Mouse (Mus musculus): Measurements from ENCODE around the gene Srcin1.

The Srcin1 gene

DNA sequence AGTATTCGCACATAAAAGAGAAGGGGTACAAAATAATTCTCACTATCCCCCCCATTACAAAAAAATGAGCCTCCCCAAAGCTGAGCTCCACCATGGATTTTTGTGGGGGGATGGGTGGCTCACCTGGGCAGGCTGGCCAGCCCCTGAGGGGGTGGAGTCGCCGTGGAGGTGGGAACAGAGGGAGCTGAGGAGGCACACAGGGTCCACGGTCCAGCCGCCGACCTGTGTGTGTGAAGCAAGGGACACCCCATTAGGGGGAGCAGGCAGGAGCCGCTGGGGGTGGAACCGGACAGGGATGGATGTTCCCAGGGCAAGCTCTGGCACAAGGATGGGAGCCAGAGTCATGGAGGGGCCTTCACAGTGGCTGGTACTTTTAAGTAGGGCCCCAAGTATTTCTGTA, 27.2 kb downstream of the Srcin1 start:
- no peak for DNase-seq

DNA sequence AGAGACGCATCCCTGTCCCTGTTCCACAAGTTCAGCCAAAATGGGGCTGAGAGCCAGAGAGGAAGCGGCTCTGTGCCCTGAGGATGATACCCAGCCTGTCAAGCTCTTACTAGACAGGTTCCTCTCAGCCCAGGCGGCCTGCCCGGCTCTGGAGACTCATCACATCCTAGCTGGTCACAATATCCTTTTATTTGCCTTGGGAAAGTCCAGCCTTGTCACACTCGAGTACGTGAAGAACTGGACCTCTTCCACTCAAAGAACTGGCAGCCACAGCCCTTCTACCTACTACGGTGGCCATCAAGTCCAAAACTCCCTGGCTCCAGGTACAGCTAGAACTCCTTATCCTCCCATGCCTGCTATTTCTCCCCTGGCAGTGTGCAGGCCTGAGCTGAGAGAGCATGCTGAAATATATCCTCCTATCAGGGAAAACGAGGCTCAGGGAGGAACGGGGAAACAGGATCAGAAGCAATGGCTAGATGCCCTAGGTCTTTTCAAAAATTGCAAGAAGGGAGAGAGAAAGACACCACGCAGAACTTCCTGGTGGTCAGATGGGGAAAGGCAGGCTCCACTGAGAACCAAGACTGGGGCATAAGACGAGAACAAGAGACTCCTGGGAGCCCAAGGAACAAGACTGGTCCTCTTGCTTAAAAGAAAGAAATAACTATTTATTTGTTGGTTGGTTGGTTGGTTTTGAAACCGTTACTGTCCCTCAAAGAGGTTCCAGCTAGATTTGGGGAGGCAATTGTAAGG, 27.9 kb downstream of the Srcin1 start:
- DNase-seq, result no peak

- DNase-seq, result peak; percentile 62
These were observed 29.1 kb downstream of the Srcin1 start for GRCm38 (mm10) chr11:97546804-97547411.

DNA sequence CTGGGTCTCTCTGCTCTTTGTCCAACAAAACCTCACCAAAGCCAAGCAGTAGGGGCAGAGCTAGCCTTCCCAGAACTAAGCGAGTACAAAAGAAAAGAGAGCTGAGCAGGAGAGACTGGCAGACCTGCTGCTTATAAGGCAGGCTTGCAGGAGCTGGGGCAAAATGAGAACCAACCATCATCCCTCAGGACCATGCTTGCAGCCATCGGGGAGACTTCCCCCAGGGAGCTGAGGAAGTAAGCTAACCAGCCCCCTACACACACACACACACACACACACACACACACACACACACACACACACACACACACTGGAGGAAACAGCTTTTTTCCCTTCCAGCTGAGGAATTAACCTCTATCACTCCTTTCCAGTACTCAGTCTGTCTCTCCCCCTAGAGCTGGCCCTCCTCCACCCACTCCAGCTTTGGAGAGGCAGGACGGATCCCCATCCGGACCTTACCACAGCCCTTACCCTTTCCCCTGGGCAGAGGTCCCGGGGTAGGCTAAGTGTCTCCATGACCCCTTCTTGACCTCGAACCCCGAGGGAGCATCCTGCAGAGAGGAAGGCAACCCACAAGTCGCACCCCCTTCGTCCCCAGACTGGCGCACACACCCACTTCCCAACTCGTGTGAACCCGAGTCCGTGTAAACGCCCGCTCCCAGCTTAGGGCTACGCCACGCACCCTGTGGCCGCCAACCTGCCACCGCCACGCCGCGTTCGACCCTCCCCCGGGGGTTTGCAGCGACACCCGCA, 30.0 kb downstream of the Srcin1 start:
- DNase-seq, result no peak

- no peak for DNase-seq
These were observed 32.1 kb downstream of the Srcin1 start for GRCm38 (mm10) chr11:97543883-97544282.

- DNase-seq, result peak; percentile 83
These were observed 32.7 kb downstream of the Srcin1 start for GRCm38 (mm10) chr11:97543181-97543733.

GRCm38 (mm10) chr11:97542171-97543150, 33.5 kb downstream of the Srcin1 start:
- no peak for DNase-seq

DNA sequence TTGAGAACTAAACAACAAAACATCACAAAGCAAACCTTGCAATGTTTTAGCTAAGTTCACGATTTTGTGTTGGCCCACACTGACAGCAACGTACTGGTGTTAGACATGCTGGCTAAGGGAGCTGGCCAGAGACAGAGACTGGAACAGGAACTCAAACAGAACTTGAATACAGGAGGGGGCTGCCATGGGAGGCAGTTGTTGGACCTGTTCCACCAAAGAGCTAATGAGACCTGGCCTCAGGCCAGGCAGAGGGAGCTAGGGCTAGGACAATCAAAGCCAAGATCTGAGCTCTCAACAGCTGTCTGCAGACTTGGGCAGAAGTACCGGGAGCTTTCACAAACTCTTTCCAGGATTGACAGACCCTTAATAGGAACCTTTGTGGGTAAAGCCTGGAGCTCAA, 35.4 kb downstream of the Srcin1 start:
- DNase-seq, result peak; percentile 48

- DNase-seq, result no peak
These were observed 35.9 kb downstream of the Srcin1 start for GRCm38 (mm10) chr11:97540136-97540535.

DNA sequence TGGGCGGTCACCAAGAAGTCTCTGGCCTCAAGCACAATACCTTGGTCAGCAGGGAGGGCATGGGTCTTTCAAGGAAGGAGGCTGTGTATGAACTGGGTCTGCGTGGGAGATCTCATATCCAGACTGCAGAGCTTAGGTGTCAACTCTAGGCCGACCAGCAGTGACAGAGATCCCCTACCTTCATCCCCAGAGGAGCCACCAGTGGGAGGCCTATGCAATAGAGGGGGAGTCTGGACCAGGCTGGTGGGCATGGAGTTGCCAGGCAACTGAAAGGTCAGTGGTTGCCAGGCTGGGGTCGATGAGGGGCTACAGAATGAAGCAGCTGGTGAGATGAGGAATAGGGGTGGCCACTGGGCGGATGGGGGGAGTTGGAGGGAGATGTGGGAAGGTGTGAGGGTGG, 36.4 kb downstream of the Srcin1 start:
- DNase-seq, result no peak

DNA sequence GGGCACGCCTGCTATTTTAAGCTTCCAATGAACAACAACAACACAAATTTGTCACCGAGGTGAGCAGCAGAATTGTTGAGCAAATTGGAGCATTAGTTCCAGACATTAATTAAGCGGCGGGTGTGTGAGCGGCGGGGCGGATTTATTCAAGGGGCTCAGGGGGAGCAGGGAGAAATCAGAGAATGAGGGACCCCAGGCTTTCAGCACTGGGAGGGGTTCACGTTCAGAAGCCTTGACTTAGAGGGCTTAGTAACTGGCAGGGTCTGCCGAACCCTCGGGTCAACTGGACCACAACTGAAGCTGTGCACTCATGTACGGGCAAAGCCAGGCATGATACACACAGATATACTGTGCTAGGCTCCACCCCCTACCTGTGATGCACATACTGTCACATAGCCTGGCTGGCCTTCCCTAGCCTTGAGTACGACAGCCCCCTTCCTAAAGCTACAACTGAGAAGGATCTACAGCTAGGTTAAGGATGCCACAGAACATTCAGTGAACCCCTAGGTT, 38.4 kb downstream of the Srcin1 start:
- DNase-seq, result no peak

DNA sequence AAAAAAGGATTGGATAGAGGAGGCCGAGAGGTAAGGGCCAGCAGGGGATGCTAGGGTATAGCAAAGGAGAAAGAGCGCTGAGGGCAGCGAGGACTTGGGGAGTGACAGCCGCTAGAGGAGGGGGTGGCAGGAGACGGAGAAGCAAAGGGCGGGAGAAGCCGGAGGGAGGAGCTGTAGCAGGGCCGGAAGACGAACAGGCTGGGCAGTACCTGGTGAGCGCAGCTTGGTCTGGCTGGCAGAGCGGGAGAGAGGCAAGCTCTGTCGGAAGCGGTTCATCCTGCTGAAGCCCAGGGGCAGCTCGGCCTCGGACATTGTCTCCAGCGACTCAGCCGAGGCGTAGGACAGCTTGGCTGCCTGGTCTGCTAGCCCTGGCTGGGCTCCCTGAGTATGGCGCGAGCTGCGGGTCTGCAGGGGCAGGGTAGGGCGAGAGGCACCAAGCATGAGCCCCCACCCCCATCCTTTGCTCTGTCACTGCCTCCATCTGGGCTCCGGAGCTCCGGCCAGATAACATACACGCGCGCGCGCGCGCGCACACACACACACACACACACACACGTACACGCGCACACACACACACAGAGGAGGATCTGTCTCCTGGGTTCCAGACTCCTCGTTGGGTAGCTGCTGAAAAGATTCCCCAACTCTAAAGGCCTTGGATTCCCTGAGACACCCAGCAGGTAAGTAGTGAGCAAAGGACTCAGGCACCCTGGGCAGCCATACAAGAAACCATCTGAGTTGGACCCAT, 39.0 kb downstream of the Srcin1 start:
- DNase-seq, result no peak

- no peak for DNase-seq
These were observed 39.8 kb downstream of the Srcin1 start for GRCm38 (mm10) chr11:97536083-97536747.

DNA sequence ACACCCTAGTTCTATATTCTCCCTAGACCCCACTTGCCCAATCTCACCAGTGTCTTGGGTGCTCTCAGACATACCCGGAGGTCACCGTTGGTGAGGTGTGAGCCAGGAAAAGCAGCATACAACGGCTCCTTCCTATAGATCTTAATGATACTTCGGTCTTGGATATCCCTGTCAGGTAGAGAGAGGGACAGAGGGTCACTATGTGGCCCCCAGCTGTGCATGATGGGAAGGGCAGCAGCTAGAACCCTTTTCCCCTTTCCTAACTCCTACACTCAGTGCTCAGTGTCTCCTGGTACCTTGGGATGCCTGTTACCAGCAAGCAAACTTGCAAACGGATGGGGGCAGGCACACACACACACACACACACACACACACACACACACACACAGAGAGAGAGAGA, 40.3 kb downstream of the Srcin1 start:
- DNase-seq, result no peak

GRCm38 (mm10) chr11:97535308-97535630, 40.7 kb downstream of the Srcin1 start:
- no peak for DNase-seq

DNA sequence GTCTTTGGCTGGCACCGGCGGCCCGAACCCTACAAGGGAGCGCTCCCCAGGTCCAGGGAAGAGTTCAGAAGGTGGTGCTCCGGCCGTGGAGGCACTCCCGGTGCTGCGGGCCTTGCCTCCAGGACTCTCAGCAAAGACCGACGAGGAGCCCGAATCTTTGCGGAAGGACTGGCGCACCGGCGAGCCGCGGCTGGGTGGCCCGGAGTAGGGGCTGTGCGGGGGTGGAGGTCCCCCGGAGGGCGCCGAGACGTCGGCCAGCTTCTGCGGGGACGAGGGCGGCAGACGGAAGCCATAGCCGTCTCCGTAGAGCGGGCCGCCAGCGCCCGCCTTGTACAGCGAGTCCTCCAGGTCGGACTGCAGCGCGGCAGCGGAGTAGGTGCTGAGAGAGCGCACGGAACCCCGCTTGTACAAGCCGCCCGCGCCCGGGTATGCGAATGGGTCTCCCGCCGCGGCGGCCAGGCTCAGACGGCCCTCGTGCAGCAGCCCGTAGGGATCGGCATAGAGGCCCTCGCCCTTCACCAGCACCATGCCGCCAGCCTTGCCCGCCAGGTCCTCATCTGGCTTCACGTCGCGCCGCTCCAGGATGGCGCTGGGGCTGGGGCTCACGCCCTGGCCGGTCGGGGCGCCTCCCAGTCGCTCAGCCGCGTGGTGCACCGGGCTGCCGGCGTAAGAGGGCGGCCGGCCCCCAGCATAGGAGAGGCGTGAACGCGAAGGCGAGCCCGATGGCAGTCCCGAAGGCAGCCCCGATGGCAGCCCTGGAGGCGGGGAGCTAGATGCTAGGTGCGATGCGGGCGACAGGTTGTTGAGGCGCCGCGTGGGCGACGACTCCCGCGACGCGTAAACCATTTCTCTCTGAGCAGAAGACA, 41.3 kb downstream of the Srcin1 start:
- no peak for DNase-seq

GRCm38 (mm10) chr11:97533653-97534052, 42.3 kb downstream of the Srcin1 start:
- DNase-seq, result no peak

GRCm38 (mm10) chr11:97532950-97533582, 42.9 kb downstream of the Srcin1 start:
- DNase-seq, result no peak

DNA sequence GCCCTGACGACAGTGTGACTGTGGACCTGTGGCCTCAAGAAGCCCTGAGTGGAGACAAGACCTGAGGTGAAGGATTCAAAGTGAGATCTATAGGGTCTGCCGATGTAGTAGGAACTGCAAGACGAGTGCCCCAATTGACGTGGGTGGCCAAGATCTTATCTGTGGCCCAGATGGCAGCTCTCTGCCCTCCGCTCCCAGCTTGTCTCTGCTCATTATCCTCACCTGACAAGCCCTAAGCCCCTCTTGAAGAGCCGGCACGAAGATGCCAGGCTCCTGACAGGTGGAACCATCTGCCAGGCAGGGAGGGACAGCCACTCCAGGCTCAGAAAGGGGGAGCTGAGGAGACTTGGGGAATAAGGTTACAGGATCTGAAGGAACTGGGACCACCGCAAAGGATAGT, 43.6 kb downstream of the Srcin1 start:
- no peak for DNase-seq

Data from kidney, adult 18-20 months (tissue).